Mouse (Mus musculus) bone marrow, adult 2 months (tissue): ENCODE measurements around the gene Scaf4. TPM values are rescaled to one million over a fixed set of nuclear protein-coding genes. Genes with fewer than 3 reads are reported as not detected.

Source experiments
- H3K27ac ChIP-seq: fragments of 200-500 bp; 2 replicates; pipeline ENCODE4 v1.5.1; 2012; ENCODE audit warnings: low read depth, mild to moderate bottlenecking, control low read depth, inconsistent platforms, low read length; ENCODE audit not compliant: control insufficient read depth, poor library complexity, insufficient read depth
- H3K4me1 ChIP-seq: fragments of 200-500 bp; 2 replicates; pipeline ENCODE4 v1.6.1; 2011; ENCODE audit warnings: low read length; ENCODE audit not compliant: control insufficient read depth, insufficient read depth
- H3K4me3 ChIP-seq: fragments of 200-500 bp; replicated peaks from 2 replicates; pipeline ENCODE3; 2011; ENCODE audit warnings: mild to moderate bottlenecking, low read depth, low read length, control low read depth; ENCODE audit not compliant: control insufficient read depth
- CTCF ChIP-seq: fragments of 200-500 bp; IDR thresholded peaks from 2 replicates; pipeline ENCODE4 v1.5.1; 2011; ENCODE audit warnings: low read length, control low read depth; ENCODE audit not compliant: control insufficient read depth, insufficient read depth
- POLR2A ChIP-seq: fragments of 200-500 bp; IDR thresholded peaks from 2 replicates; pipeline ENCODE4 v1.6.1; 2011; ENCODE audit warnings: low read depth, mild to moderate bottlenecking, control low read depth, low read length, borderline replicate concordance; ENCODE audit not compliant: control insufficient read depth
- WGBS: fragments of 180-500 bp; shearing (Covaris S2); methylation state at CpG from one replicate; pipeline ENCODE4 v1.1.7; 2018; 5-methylcytosine and 5-hydroxymethylcytosine counted together
- polyA plus RNA-seq: library from polyadenylated mRNA; stranded (reverse); fragments of >200 nt; gene quantifications from 2 replicates; pipeline ENCODE4 v1.2.4, GENCODE M21; 2011; ENCODE audit warnings: low replicate concordance; ENCODE audit not compliant: missing spikeins, insufficient read depth, insufficient read length

Scaf4 gene
- polyA plus RNA-seq, 1 experiment = 27.2 TPM

GRCm38 (mm10) chr16:90181673-90182072 lies 102.6 kb downstream of the Scaf4 start:
- Histone ChIP-seq H3K27ac (no peak overlapping the region), H3K4me1 (no peaks in the 10 kb centered on the region), H3K4me3 (no peak overlapping the region)
- no peak for TF ChIP-seq CTCF
- TF ChIP-seq POLR2A = no peak
- 74% methylated on average over 8 of the region's 8 CpGs for WGBS

- 33% methylated on average over 6 of the region's 6 CpGs for WGBS
- no peak overlapping the region for H3K27ac ChIP-seq
- TF ChIP-seq POLR2A (no peak), CTCF (no peak)
- H3K4me1 ChIP-seq = no peaks in the 10 kb centered on the region; the same call in 1 of the 2 replicates
- no peak overlapping the region for H3K4me3 ChIP-seq
These were observed 103.3 kb downstream of the Scaf4 start for GRCm38 (mm10) chr16:90180975-90181374.

GRCm38 (mm10) chr16:90179892-90180291 lies 104.4 kb downstream of the Scaf4 start:
- H3K27ac ChIP-seq = no peak overlapping the region
- H3K4me3 ChIP-seq = no peak overlapping the region
- TF ChIP-seq CTCF = no peak
- no peak for TF ChIP-seq POLR2A
- 52% methylated on average over 5 of the region's 5 CpGs for WGBS
- H3K4me1 ChIP-seq = no peaks in the 10 kb centered on the region; the same call in 1 of the 2 replicates

GRCm38 (mm10) chr16:90178404-90178803 lies 105.9 kb downstream of the Scaf4 start:
- no peak overlapping the region for H3K27ac ChIP-seq
- no peaks in the 10 kb centered on the region; the same call in 1 of the 2 replicates for H3K4me1 ChIP-seq
- 68% methylated on average over 3 of the region's 3 CpGs for WGBS

GRCm38 (mm10) chr16:90177425-90177824 lies 106.9 kb downstream of the Scaf4 start:
- under 1% methylated on average over 8 of the region's 8 CpGs for WGBS
- Histone ChIP-seq H3K4me1 (no peaks in the 10 kb centered on the region; the same call in 1 of the 2 replicates), H3K4me3 (no peak overlapping the region), H3K27ac (no peak overlapping the region)
- TF ChIP-seq CTCF (no peak), POLR2A (no peak)

More at GRCm38 (mm10) chr16:90178404-90178803, 105.9 kb downstream of the Scaf4 start:
- TF ChIP-seq POLR2A (no peak), CTCF (no peak)
- no peak overlapping the region for H3K4me3 ChIP-seq

- Histone ChIP-seq H3K4me3 (no peak overlapping the region), H3K4me1 (no peaks in the 10 kb centered on the region; the same call in 1 of the 2 replicates), H3K27ac (no peak overlapping the region)
- TF ChIP-seq POLR2A (no peak), CTCF (no peak)
- WGBS = 44% methylated on average over 10 of the region's 10 CpGs
These were observed 107.8 kb downstream of the Scaf4 start for GRCm38 (mm10) chr16:90176472-90176871.

Other genes with a start within 250 kb of the Scaf4 start
- 8.3 and 10.7 TPM in 2 replicates for gene Tiam1, start 140.7 kb downstream of the Scaf4 start, polyA plus RNA-seq
- gene Sod1, start 63.7 kb downstream of the Scaf4 start, polyA plus RNA-seq = 491 and 690 TPM in 2 replicates
- 0.31 TPM in 1 of 2 replicates, not detected in the other for gene Hunk, start 101.5 kb upstream of the Scaf4 start, polyA plus RNA-seq